Mouse (Mus musculus) cortical plate, adult 2 months (tissue): ENCODE data around the gene Cbx3.
A peak's percentile ranks its signal among the peaks of the same experiment; 100 is the strongest.

ENCODE experiments used
- CTCF ChIP-seq: fragments of 200-500 bp; IDR thresholded peaks from 2 replicates; pipeline ENCODE4 v1.5.1; 2011; ENCODE audit warnings: mild to moderate bottlenecking, control low read depth, low read length; ENCODE audit not compliant: insufficient read depth; ENCODE audit errors: extremely low read depth
- POLR2A ChIP-seq: fragments of 200-500 bp; IDR thresholded peaks from 2 replicates; pipeline ENCODE4 v1.6.1; 2011; ENCODE audit warnings: mild to moderate bottlenecking, low read length, control low read depth; ENCODE audit not compliant: insufficient read depth; ENCODE audit errors: extremely low read depth

GRCm38 (mm10) chr6:51508750-51509648 lies 38.8 kb downstream of the Cbx3 start:
- peak; percentile 85 for TF ChIP-seq CTCF
- TF ChIP-seq POLR2A: peak; percentile 70; the same call in 1 of the 2 replicates
